Mouse (Mus musculus): ENCODE measurements at regions not wholly inside any gene's neighbourhood (a gene's known extent, or its start where the extent isn't known, plus 50 kb on each side); places are given as distances from the start of the nearest gene placed in this dataset.

GRCm38 (mm10) chr10:37241821-37242263 lies 103.1 kb upstream of the Marcks start:
- TF ChIP-seq CTCF (IDR thresholded peaks at IDR 0.05; ENCODE audit: low read depth, low read length) (no peak), GATA2 (IDR thresholded peaks at IDR 0.05; ENCODE audit: borderline replicate concordance, low read depth, low read length) (no peak), GATA1 (IDR thresholded peaks at IDR 0.05; ENCODE audit: borderline replicate concordance, low read length) (no peak)

All from G1E (cell line).